12 mouse cellular contexts compared by ENCODE assay signal in genomic region chr5:72210812-72211139, GRCm38 (mm10). TPM values are rescaled to one million over a fixed set of nuclear protein-coding genes. Genes with fewer than 3 reads are reported as not detected.
DNase-seq lines count a peak whose midpoint lies in the region; ATAC-seq and TF ChIP-seq lines count a peak whose summit lies in the region.
"Had no signal": no experiment of that assay in that cellular context is flagged by ENCODE, and none has a peak within 500 bp of the region (broad histone marks: within the 10 kb centered on the region; RNA-seq: fewer than 3 reads in every experiment).

No protein-coding gene starts in this region.

- H3K9me3 ChIP-seq in hindbrain, embryonic 13.5 days = no peaks in the 10 kb centered on the region
- H3K9me3 ChIP-seq in hindbrain, embryonic 11.5 days (ENCODE audit: control insufficient read depth, low read length) = no peaks in the 10 kb centered on the region
- H3K9me3 ChIP-seq in kidney, postnatal 0 days (replicated peaks; ENCODE audit: low read length) = no peaks in the 10 kb centered on the region
- H3K9me3 ChIP-seq in midbrain, embryonic 16.5 days (replicated peaks; ENCODE audit: control insufficient read depth, low read length, poor library complexity, severe bottlenecking) = no peaks in the 10 kb centered on the region

- no peaks in the 10 kb centered on the region for H3K4me1 ChIP-seq in hindbrain, embryonic 13.5 days (replicated peaks)
- H3K4me1 ChIP-seq in hindbrain, embryonic 11.5 days (replicated peaks; ENCODE audit: control insufficient read depth, insufficient read depth, low read length) = no peaks in the 10 kb centered on the region
- H3K4me1 ChIP-seq in kidney, postnatal 0 days (replicated peaks; ENCODE audit: insufficient read depth, low read length) = no peaks in the 10 kb centered on the region
- peaks cover 4% of the 10 kb centered on the region; the same call in 1 of the 2 replicates for H3K4me1 ChIP-seq in midbrain, embryonic 16.5 days (ENCODE audit: control insufficient read depth, insufficient read depth, low read length)

- ATAC-seq in hindbrain, embryonic 13.5 days (ENCODE audit: low FRiP score) = peak; percentile 49; the same call in 1 of the 2 replicates
- ATAC-seq in hindbrain, embryonic 11.5 days (ENCODE audit: low FRiP score) = no peak
- peak; percentile 79 for ATAC-seq in kidney, postnatal 0 days (replicated peaks; ENCODE audit: low FRiP score, low read depth)
- ATAC-seq in midbrain, embryonic 16.5 days = peak; percentile 73
- ATAC-seq: activated CD4-positive, CD25-positive, alpha-beta regulatory T cell, adult 4 months had no signal

- no peaks in the 10 kb centered on the region for H3K36me3 ChIP-seq in hindbrain, embryonic 13.5 days
- H3K36me3 ChIP-seq in hindbrain, embryonic 11.5 days (ENCODE audit: control insufficient read depth, insufficient read depth, low read length) = no peaks in the 10 kb centered on the region
- no peaks in the 10 kb centered on the region for H3K36me3 ChIP-seq in kidney, postnatal 0 days (ENCODE audit: insufficient read depth, low read length)
- H3K36me3 ChIP-seq in midbrain, embryonic 16.5 days (ENCODE audit: control insufficient read depth, insufficient read depth, low read length) = no peaks in the 10 kb centered on the region

- no peak overlapping the region for H3K4me2 ChIP-seq in hindbrain, embryonic 13.5 days
- no peak overlapping the region for H3K4me2 ChIP-seq in hindbrain, embryonic 11.5 days (replicated peaks; ENCODE audit: low read depth, low read length)
- no peak overlapping the region for H3K4me2 ChIP-seq in kidney, postnatal 0 days (ENCODE audit: low read length)
- H3K4me2 ChIP-seq in midbrain, embryonic 16.5 days (ENCODE audit: low read length) = 0 out of 2 replicates have a peak overlapping the region, but pooled peaks have one; percentile 12

- no peak overlapping the region for H3K27ac ChIP-seq in hindbrain, embryonic 13.5 days
- no peak overlapping the region for H3K27ac ChIP-seq in hindbrain, embryonic 11.5 days (ENCODE audit: low read depth, low read length)
- H3K27ac ChIP-seq in kidney, postnatal 0 days = peak overlapping the region; percentile 66
- no peak overlapping the region for H3K27ac ChIP-seq in midbrain, embryonic 16.5 days (ENCODE audit: low read length)

- peak; percentile 36 for DNase-seq in adrenal gland, postnatal 10 days
- no peak for DNase-seq in adrenal gland, postnatal 25 days
- no peak for DNase-seq in hindbrain, embryonic 11.5 days (ENCODE audit: low spot score)
- DNase-seq in kidney, postnatal 0 days (ENCODE audit: low spot score) = peak; percentile 24
- DNase-seq in left cerebral cortex, postnatal 36 days (ENCODE audit: low spot score in 2 of 2) = no peak
- no peak for DNase-seq in urinary bladder, postnatal 10 days (ENCODE audit: low spot score)
- DNase-seq: heart, postnatal 4 days; liver had no signal

- no peak overlapping the region for H3K9ac ChIP-seq in hindbrain, embryonic 13.5 days
- no peak overlapping the region for H3K9ac ChIP-seq in hindbrain, embryonic 11.5 days (ENCODE audit: low read depth, low read length)
- no peak overlapping the region for H3K9ac ChIP-seq in kidney, postnatal 0 days (ENCODE audit: low read depth, low read length)
- no peak overlapping the region for H3K9ac ChIP-seq in midbrain, embryonic 16.5 days (ENCODE audit: low read depth, low read length)

- no peak for TF ChIP-seq CTCF in kidney, postnatal 0 days (IDR thresholded peaks at IDR 0.05; ENCODE audit: low read depth)

- H3K27me3 ChIP-seq in hindbrain, embryonic 13.5 days = no peaks in the 10 kb centered on the region
- H3K27me3 ChIP-seq in hindbrain, embryonic 11.5 days (ENCODE audit: control insufficient read depth, insufficient read depth, low read length) = no peaks in the 10 kb centered on the region
- H3K27me3 ChIP-seq in kidney, postnatal 0 days (ENCODE audit: insufficient read depth, low read length) = no peaks in the 10 kb centered on the region
- no peaks in the 10 kb centered on the region for H3K27me3 ChIP-seq in midbrain, embryonic 16.5 days (ENCODE audit: control insufficient read depth, insufficient read depth, low read depth, low read length)

- intact Hi-C loops in left cerebral cortex, postnatal 36 days (cut with DNase I) = no loop called here

- H3K4me3 ChIP-seq in hindbrain, embryonic 13.5 days = no peak overlapping the region
- no peak overlapping the region for H3K4me3 ChIP-seq in hindbrain, embryonic 11.5 days (ENCODE audit: low read depth, low read length)
- H3K4me3 ChIP-seq in kidney, postnatal 0 days (replicated peaks; ENCODE audit: low read depth, low read length) = no peak overlapping the region
- no peak overlapping the region for H3K4me3 ChIP-seq in midbrain, embryonic 16.5 days (ENCODE audit: low read depth, low read length)
- H3K4me3 ChIP-seq: erythroblast, embryonic 14.5 days had no signal

- WGBS in hindbrain, embryonic 13.5 days = 64% methylated on average over 5 of the region's 5 CpGs
- 73% methylated on average over 5 of the region's 5 CpGs for WGBS in hindbrain, embryonic 11.5 days
- 58% methylated on average over 5 of the region's 5 CpGs for WGBS in kidney, postnatal 0 days
- 55% methylated on average over 5 of the region's 5 CpGs for WGBS in midbrain, embryonic 16.5 days

RNA-seq across cellular contexts. Expression of gene Commd8, which starts 42.8 kb away (rescaled TPM):
- 10 to 100 TPM; 53.9 to 61.9 TPM for total RNA-seq in adrenal gland, postnatal 10 days (2021)
- total RNA-seq in adrenal gland, postnatal 25 days (2021) = 62.4 and 77.6 TPM in 2 replicates
- polyA plus RNA-seq in hindbrain, embryonic 13.5 days (2015; fragmentation: Nextera tagmentation; extraction: Ambion mirVana) = 152 and 161 TPM in 2 replicates
- polyA plus RNA-seq in hindbrain, embryonic 11.5 days (2014; fragmentation: Nextera tagmentation; extraction: Ambion mirVana) = 199 and 203 TPM in 2 replicates
- 162 and 163 TPM in 2 replicates for polyA plus RNA-seq in kidney, postnatal 0 days (2015; fragmentation: Nextera tagmentation; extraction: Ambion mirVana)
- polyA plus RNA-seq in midbrain, embryonic 16.5 days (2015; fragmentation: Nextera tagmentation; extraction: Ambion mirVana) = 155 and 163 TPM in 2 replicates
- 10 to 100 TPM; 84.5 to 86.8 TPM for total RNA-seq in left cerebral cortex, postnatal 36 days (2021)

Comparison
In these comparisons a context has a peak if more than half of its experiments do, and no peak if none do; other contexts are left out.
1. DNase-seq: peak in adrenal gland, postnatal 10 days (single experiment) and kidney, postnatal 0 days (single experiment); none in adrenal gland, postnatal 25 days (single experiment), hindbrain, embryonic 11.5 days (single experiment), left cerebral cortex, postnatal 36 days (0 of 2) and urinary bladder, postnatal 10 days (single experiment).